Mouse (Mus musculus): ENCODE data around the gene Orai3. TPM values are rescaled to one million over a fixed set of nuclear protein-coding genes. Genes with fewer than 3 reads are reported as not detected.

The Orai3 gene
- 12.2 and 15.0 TPM in 2 replicates for polyA plus RNA-seq (2015; fragmentation: Nextera tagmentation; extraction: Ambion mirVana)

DNA sequence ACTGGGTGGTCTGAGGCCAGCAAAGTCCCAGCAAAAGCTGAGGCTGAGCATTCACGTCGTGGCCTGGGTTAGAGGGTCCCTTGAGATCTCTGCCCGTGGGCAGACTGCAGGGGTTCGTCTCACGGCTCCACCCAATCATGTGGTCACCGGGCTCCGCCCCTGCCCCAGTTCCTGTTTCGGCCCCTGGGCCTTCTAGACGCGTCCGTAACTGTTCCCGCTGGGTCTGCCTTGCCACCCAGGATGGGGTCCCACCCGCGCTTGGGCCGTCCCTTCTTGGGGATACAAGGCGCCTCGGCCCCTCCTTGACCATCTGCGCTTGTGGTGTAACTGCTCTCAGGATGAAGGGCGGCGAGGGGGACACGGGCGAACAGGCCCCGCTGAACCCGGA is at the start of gene Orai3:
TSS of gene Orai3 (plus strand) at position 165 of the 388 bp plus-strand sequence.

DNA sequence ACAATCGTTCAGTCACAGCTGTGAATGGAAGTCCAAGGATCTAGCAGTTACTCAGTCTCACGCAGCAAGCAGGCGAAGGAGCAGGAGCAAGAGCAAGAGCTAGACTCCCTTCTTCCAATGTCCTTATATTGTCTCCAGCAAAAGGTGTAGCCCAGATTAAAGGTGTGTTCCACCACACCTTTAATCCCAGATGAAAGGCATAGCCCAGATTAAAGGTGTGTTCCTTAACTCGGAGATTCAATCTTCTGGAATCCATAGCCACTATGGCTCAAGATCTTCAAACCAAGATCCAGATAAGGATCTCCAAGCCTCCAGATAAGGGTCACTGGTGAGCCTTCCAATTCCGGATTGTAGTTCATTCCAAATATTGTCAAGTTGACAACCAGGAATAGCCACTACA is 37.5 kb upstream of the Orai3 start, which contains the start of gene Ctf2:
TSS of gene Ctf2 (minus strand) at position 101 of the 400 bp plus-strand sequence.

GRCm38 (mm10) chr7:127744366-127745045 is 25.1 kb upstream of the Orai3 start, which contains the start of gene Fbxl19:
Gene Fbxl19, plus strand, starts transcription at chr7:127744543.

GRCm38 (mm10) chr7:127776426-127776825 is 6.8 kb downstream of the Orai3 start, which contains the start of gene Setd1a:
Gene Setd1a, plus strand, starts transcription at chr7:127776670.

GRCm38 (mm10) chr7:127785308-127785707 is 15.7 kb downstream of the Orai3 start, which contains the start of gene Gm49388:
Gene Gm49388, plus strand, starts transcription at chr7:127785608.

DNA sequence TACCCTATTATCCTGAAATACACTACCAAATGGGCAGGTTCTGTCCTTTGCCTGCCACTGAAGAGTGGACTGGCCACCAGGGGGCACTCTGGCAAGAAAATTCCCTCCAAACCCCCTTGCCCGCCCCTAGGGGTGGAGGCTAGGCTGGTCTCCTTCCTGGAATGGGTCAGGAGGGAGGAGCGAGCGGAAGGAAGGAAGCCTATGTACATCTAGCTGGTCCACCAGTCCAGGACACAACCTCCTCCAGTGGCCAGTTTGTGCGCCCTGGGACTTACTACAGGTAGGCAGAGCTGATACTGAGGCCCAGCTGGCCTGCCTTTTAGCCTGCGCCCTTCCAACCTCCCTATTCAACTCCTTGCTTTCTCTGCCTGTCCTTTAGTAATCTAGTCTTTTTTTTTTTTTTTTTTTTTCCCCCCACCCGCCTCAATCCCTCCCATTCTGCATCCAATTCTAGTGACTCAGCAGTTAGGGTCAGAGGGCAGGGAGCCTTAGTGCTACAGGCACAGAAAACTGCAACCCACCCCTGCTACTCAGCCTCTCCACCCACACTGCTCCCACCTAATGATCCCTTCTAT is 30.9 kb downstream of the Orai3 start, which contains the start of gene Hsd3b7:
TSS of gene Hsd3b7 (plus strand) at position 170 of the 575 bp plus-strand sequence.

GRCm38 (mm10) chr7:127824176-127824871 is 54.7 kb downstream of the Orai3 start, which contains the start of the genes Stx4a and Stx1b:
Gene Stx4a, plus strand, starts transcription at chr7:127824294.
Gene Stx1b, minus strand, starts transcription at chr7:127824549.

Other genes starting within 250 kb of the Orai3 start
- 1.2 and 3.3 TPM in 2 replicates for gene Tmem265, start 208.4 kb upstream of the Orai3 start, polyA plus RNA-seq (2015; fragmentation: Nextera tagmentation; extraction: Ambion mirVana)
- gene Phkg2, start 196.5 kb upstream of the Orai3 start, polyA plus RNA-seq (2015; fragmentation: Nextera tagmentation; extraction: Ambion mirVana): 19.5 and 21.8 TPM in 2 replicates
- 7.2 and 7.5 TPM in 2 replicates for gene Ccdc189, start 181.2 kb upstream of the Orai3 start, polyA plus RNA-seq (2015; fragmentation: Nextera tagmentation; extraction: Ambion mirVana)
- 18.0 and 21.5 TPM in 2 replicates for gene Rnf40, start 181.0 kb upstream of the Orai3 start, polyA plus RNA-seq (2015; fragmentation: Nextera tagmentation; extraction: Ambion mirVana)
- gene Zfp629, start 154.0 kb upstream of the Orai3 start, polyA plus RNA-seq (2015; fragmentation: Nextera tagmentation; extraction: Ambion mirVana): 4.0 and 5.4 TPM in 2 replicates
- 60.6 and 71.5 TPM in 2 replicates for gene Bcl7c, start 60.9 kb upstream of the Orai3 start, polyA plus RNA-seq (2015; fragmentation: Nextera tagmentation; extraction: Ambion mirVana)
- gene Ctf1, start 57.1 kb upstream of the Orai3 start, polyA plus RNA-seq (2015; fragmentation: Nextera tagmentation; extraction: Ambion mirVana): 6.8 and 6.9 TPM in 2 replicates
- 0.08 TPM in 1 of 2 replicates, not detected in the other for gene Ctf2, start 37.6 kb upstream of the Orai3 start, polyA plus RNA-seq (2015; fragmentation: Nextera tagmentation; extraction: Ambion mirVana)
- 0.54 and 0.74 TPM in 2 replicates for gene Fbxl19, start 25.3 kb upstream of the Orai3 start, polyA plus RNA-seq (2015; fragmentation: Nextera tagmentation; extraction: Ambion mirVana)
- gene Setd1a, start 6.9 kb downstream of the Orai3 start, polyA plus RNA-seq (2015; fragmentation: Nextera tagmentation; extraction: Ambion mirVana): 10.0 and 10.7 TPM in 2 replicates
- gene Gm49388, start 15.8 kb downstream of the Orai3 start, polyA plus RNA-seq (2015; fragmentation: Nextera tagmentation; extraction: Ambion mirVana): not detected in 2 replicates
- gene Hsd3b7, start 30.8 kb downstream of the Orai3 start, polyA plus RNA-seq (2015; fragmentation: Nextera tagmentation; extraction: Ambion mirVana): 14.8 and 28.9 TPM in 2 replicates
- 54.6 and 62.0 TPM in 2 replicates for gene Stx4a, start 54.5 kb downstream of the Orai3 start, polyA plus RNA-seq (2015; fragmentation: Nextera tagmentation; extraction: Ambion mirVana)
- gene Stx1b, start 54.7 kb downstream of the Orai3 start, polyA plus RNA-seq (2015; fragmentation: Nextera tagmentation; extraction: Ambion mirVana): 1.3 TPM in 2 replicates
- 3.4 and 3.6 TPM in 2 replicates for gene Zfp646, start 106.4 kb downstream of the Orai3 start, polyA plus RNA-seq (2015; fragmentation: Nextera tagmentation; extraction: Ambion mirVana)
- 7.1 and 7.3 TPM in 2 replicates for gene Zfp668, start 107.0 kb downstream of the Orai3 start, polyA plus RNA-seq (2015; fragmentation: Nextera tagmentation; extraction: Ambion mirVana)
- gene Prss53, start 121.2 kb downstream of the Orai3 start, polyA plus RNA-seq (2015; fragmentation: Nextera tagmentation; extraction: Ambion mirVana): 0.91 and 1.0 TPM in 2 replicates
- gene Gm21974, start 125.6 kb downstream of the Orai3 start, polyA plus RNA-seq (2015; fragmentation: Nextera tagmentation; extraction: Ambion mirVana): not detected in 2 replicates
- gene Vkorc1, start 125.8 kb downstream of the Orai3 start, polyA plus RNA-seq (2015; fragmentation: Nextera tagmentation; extraction: Ambion mirVana): 145 and 153 TPM in 2 replicates
- gene Bckdk, start 134.3 kb downstream of the Orai3 start, polyA plus RNA-seq (2015; fragmentation: Nextera tagmentation; extraction: Ambion mirVana): 110 and 114 TPM in 2 replicates
- 20.8 and 22.2 TPM in 2 replicates for gene Kat8, start 142.7 kb downstream of the Orai3 start, polyA plus RNA-seq (2015; fragmentation: Nextera tagmentation; extraction: Ambion mirVana)
- gene Prss8, start 160.3 kb downstream of the Orai3 start, polyA plus RNA-seq (2015; fragmentation: Nextera tagmentation; extraction: Ambion mirVana): 0.18 and 0.77 TPM in 2 replicates
- 14.3 and 14.4 TPM in 2 replicates for gene Prss36, start 176.9 kb downstream of the Orai3 start, polyA plus RNA-seq (2015; fragmentation: Nextera tagmentation; extraction: Ambion mirVana)
- gene Fus, start 197.6 kb downstream of the Orai3 start, polyA plus RNA-seq (2015; fragmentation: Nextera tagmentation; extraction: Ambion mirVana): 165 and 191 TPM in 2 replicates
- gene Pycard, start 224.1 kb downstream of the Orai3 start, polyA plus RNA-seq (2015; fragmentation: Nextera tagmentation; extraction: Ambion mirVana): 55.0 and 60.4 TPM in 2 replicates
- 49.1 and 51.6 TPM in 2 replicates for gene Trim72, start 234.1 kb downstream of the Orai3 start, polyA plus RNA-seq (2015; fragmentation: Nextera tagmentation; extraction: Ambion mirVana)

Measured in skeletal muscle tissue, postnatal 0 days (tissue).